Mouse (Mus musculus) lung, embryonic 14.5 days (tissue): ENCODE measurements around the gene Prss2. TPM values are rescaled to one million over a fixed set of nuclear protein-coding genes. Genes with fewer than 3 reads are reported as not detected.
A peak's percentile ranks its signal among the peaks of the same experiment; 100 is the strongest.
"Not testable (repeated sequence)": the region's sequence is repeated elsewhere in the genome, so short reads cannot be mapped to it uniquely, and the experiment has no call there.

ENCODE experiments used
- ATAC-seq: fragments of 200-750 bp; cut with Nextera tagmentation; 2 replicates; pipeline ENCODE4 v1.8.0; 2017; ENCODE audit warnings: mild to moderate bottlenecking, moderate TSS enrichment, moderate library complexity; ENCODE audit not compliant: insufficient read depth
- DNase-seq: peaks from one replicate; pipeline ENCODE4 v3.0.0-alpha.2; 2015
- H3K27ac ChIP-seq: fragments of 300-500 bp; sonication (generic); 2 replicates; pipeline ENCODE4 v1.5.1; 2014; ENCODE audit warnings: low read depth, mild to moderate bottlenecking, moderate library complexity
- H3K27me3 ChIP-seq: fragments of 300-500 bp; sonication (generic); 2 replicates; pipeline ENCODE4 v1.6.1; 2014; ENCODE audit warnings: low read length, control low read depth; ENCODE audit not compliant: insufficient read depth
- H3K36me3 ChIP-seq: fragments of 300-500 bp; sonication (generic); 2 replicates; pipeline ENCODE4 v1.6.1; 2014; ENCODE audit warnings: control low read depth; ENCODE audit not compliant: insufficient read depth
- H3K4me1 ChIP-seq: fragments of 300-500 bp; sonication (generic); 2 replicates; pipeline ENCODE4 v1.6.1; 2014; ENCODE audit warnings: antibody characterized with exemption, control low read depth; ENCODE audit not compliant: insufficient read depth
- H3K4me2 ChIP-seq: fragments of 300-500 bp; sonication (generic); 2 replicates; pipeline ENCODE4 v1.6.1; 2014; ENCODE audit warnings: mild to moderate bottlenecking
- H3K4me3 ChIP-seq: fragments of 300-500 bp; sonication (generic); 2 replicates; pipeline ENCODE4 v1.5.1; 2014; ENCODE audit warnings: low read depth, low read length
- H3K9ac ChIP-seq: fragments of 300-500 bp; sonication (generic); 2 replicates; pipeline ENCODE4 v1.6.1; 2014
- H3K9me3 ChIP-seq: fragments of 300-500 bp; sonication (generic); 2 replicates; pipeline ENCODE4 v1.6.1; 2016; ENCODE audit warnings: low read depth, low read length, control low read depth
- CTCF ChIP-seq: IDR thresholded peaks from 2 replicates; pipeline ENCODE4 v1.5.1; 2016; ENCODE audit warnings: antibody characterized with exemption, low read depth
- WGBS: fragments of 180-500 bp; shearing (Covaris S2); extraction: QIAGEN DNeasy Blood & Tissue Kit; methylation state at CpG from one replicate; pipeline ENCODE4 v1.1.7; 2014; 5-methylcytosine and 5-hydroxymethylcytosine counted together
- polyA plus RNA-seq: library from polyadenylated mRNA; unstranded; fragments of >200 nt; fragmentation: Nextera tagmentation; extraction: Ambion mirVana; gene quantifications from 2 replicates; pipeline ENCODE4 v1.2.1, GENCODE M21; 2014

The Prss2 gene
- polyA plus RNA-seq, 1 experiment from 2014 or later: not detected

GRCm38 (mm10) chr6:41532181-41532580 is 10.6 kb downstream of the Prss2 start:
- DNase-seq (no peak), ATAC-seq (no peak)
- 67% methylated on average over 4 of the region's 4 CpGs for WGBS
- no peak for TF ChIP-seq CTCF
- H3K9ac ChIP-seq: no peak overlapping the region
- no peaks in the 10 kb centered on the region for H3K9me3 ChIP-seq
- H3K4me3 ChIP-seq: no peak overlapping the region
- no peak overlapping the region for H3K27ac ChIP-seq
- no peaks in the 10 kb centered on the region for H3K36me3 ChIP-seq
- H3K27me3 ChIP-seq: no peaks in the 10 kb centered on the region
- H3K4me2 ChIP-seq: no peak overlapping the region
- no peaks in the 10 kb centered on the region for H3K4me1 ChIP-seq

- Histone ChIP-seq H3K4me2 (no peak overlapping the region), H3K4me3 (no peak overlapping the region), H3K36me3 (no peaks in the 10 kb centered on the region), H3K9ac (no peak overlapping the region), H3K9me3 (no peaks in the 10 kb centered on the region), H3K4me1 (no peaks in the 10 kb centered on the region), H3K27me3 (no peaks in the 10 kb centered on the region), H3K27ac (no peak overlapping the region)
- ATAC-seq: no peak
- DNase-seq: no peak
- 76% methylated on average over 8 of the region's 8 CpGs for WGBS
- no peak for TF ChIP-seq CTCF
Measured at GRCm38 (mm10) chr6:41532687-41533284, 11.2 kb downstream of the Prss2 start.

- ATAC-seq (no peak), DNase-seq (no peak)
- TF ChIP-seq CTCF: no peak
- peaks cover under 1% of the 10 kb centered on the region; the same call in 1 of the 2 replicates for H3K27me3 ChIP-seq
- no peaks in the 10 kb centered on the region for H3K4me1 ChIP-seq
- no peak overlapping the region for H3K27ac ChIP-seq
- H3K4me2 ChIP-seq: no peak overlapping the region
- no peak overlapping the region for H3K4me3 ChIP-seq
- no peak overlapping the region for H3K9ac ChIP-seq
- H3K36me3 ChIP-seq: no peaks in the 10 kb centered on the region
- no peaks in the 10 kb centered on the region for H3K9me3 ChIP-seq
- 87% methylated on average over 1 of the region's 1 CpGs for WGBS
Measured at GRCm38 (mm10) chr6:41537376-41537775, 15.8 kb downstream of the Prss2 start.

GRCm38 (mm10) chr6:41538296-41538695 is 16.7 kb downstream of the Prss2 start:
- not testable (repeated sequence) for H3K4me3 ChIP-seq, H3K27me3 ChIP-seq, H3K4me1 ChIP-seq, H3K9me3 ChIP-seq, H3K27ac ChIP-seq, H3K4me2 ChIP-seq, H3K36me3 ChIP-seq, DNase-seq, H3K9ac ChIP-seq, ATAC-seq
- WGBS: 87% methylated on average over 5 of the region's 8 CpGs

- H3K9me3 ChIP-seq: no peaks in the 10 kb centered on the region
- no peaks in the 10 kb centered on the region for H3K4me1 ChIP-seq
- DNase-seq (no peak), ATAC-seq (no peak)
- no peak overlapping the region for H3K9ac ChIP-seq
- H3K27me3 ChIP-seq: peaks cover 5% of the 10 kb centered on the region; the same call in 1 of the 2 replicates
- H3K4me3 ChIP-seq: no peak overlapping the region
- no peak overlapping the region for H3K4me2 ChIP-seq
- H3K36me3 ChIP-seq: no peaks in the 10 kb centered on the region
- no peak overlapping the region for H3K27ac ChIP-seq
- no peak for TF ChIP-seq CTCF
Measured at GRCm38 (mm10) chr6:41540746-41541145, 19.2 kb downstream of the Prss2 start.

- no peaks in the 10 kb centered on the region for H3K9me3 ChIP-seq
- no peak for ATAC-seq
- no peak overlapping the region for H3K27ac ChIP-seq
- H3K36me3 ChIP-seq: no peaks in the 10 kb centered on the region
- no peak overlapping the region for H3K9ac ChIP-seq
- H3K4me1 ChIP-seq: no peaks in the 10 kb centered on the region
- no peak overlapping the region for H3K4me3 ChIP-seq
- DNase-seq: no peak
- H3K27me3 ChIP-seq: peaks cover 5% of the 10 kb centered on the region; the same call in 1 of the 2 replicates
- no peak overlapping the region for H3K4me2 ChIP-seq
- 54% methylated on average over 1 of the region's 1 CpGs for WGBS
- TF ChIP-seq CTCF: no peak
Measured at GRCm38 (mm10) chr6:41541746-41542145, 20.2 kb downstream of the Prss2 start.

GRCm38 (mm10) chr6:41542983-41543382 is 21.4 kb downstream of the Prss2 start:
- DNase-seq: no peak
- 19% methylated on average over 3 of the region's 3 CpGs for WGBS
- no peak for TF ChIP-seq CTCF
- no peak overlapping the region; the same call in 1 of the 2 replicates for H3K4me3 ChIP-seq
- no peaks in the 10 kb centered on the region for H3K36me3 ChIP-seq
- no peaks in the 10 kb centered on the region for H3K9me3 ChIP-seq
- peaks cover 5% of the 10 kb centered on the region; the same call in 1 of the 2 replicates for H3K27me3 ChIP-seq
- H3K27ac ChIP-seq: no peak overlapping the region
- H3K9ac ChIP-seq: no peak overlapping the region
- no peaks in the 10 kb centered on the region for H3K4me1 ChIP-seq
- no peak for ATAC-seq
- peak overlapping the region; percentile 53 for H3K4me2 ChIP-seq
